Mouse (Mus musculus) right cerebral cortex, postnatal 25 days (tissue): ENCODE data around the gene Dclre1b.
"Not testable (repeated sequence)": the region's sequence is repeated elsewhere in the genome, so short reads cannot be mapped to it uniquely, and the experiment has no call there.

Source experiments
- DNase-seq: peaks from one replicate; pipeline ENCODE4 v3.0.0; 2022

Gene Dclre1b

DNA sequence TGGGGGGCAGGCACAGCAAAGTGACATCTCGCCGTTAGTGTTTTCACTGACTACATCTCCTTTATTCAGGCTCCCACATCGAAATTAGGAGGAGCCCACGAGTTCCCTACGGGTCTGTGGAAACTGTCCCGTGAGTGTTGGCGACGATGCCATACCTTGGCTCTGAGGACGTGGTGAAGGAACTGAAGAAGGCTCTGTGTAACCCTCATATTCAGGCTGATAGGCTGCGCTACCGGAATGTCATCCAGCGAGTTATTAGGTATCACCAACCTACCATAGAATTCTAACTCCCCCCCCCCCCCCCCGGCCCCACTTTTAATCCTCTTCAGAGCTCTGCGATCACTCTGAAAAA lies 531 bp upstream of the Dclre1b start:
- no peak for DNase-seq

DNA sequence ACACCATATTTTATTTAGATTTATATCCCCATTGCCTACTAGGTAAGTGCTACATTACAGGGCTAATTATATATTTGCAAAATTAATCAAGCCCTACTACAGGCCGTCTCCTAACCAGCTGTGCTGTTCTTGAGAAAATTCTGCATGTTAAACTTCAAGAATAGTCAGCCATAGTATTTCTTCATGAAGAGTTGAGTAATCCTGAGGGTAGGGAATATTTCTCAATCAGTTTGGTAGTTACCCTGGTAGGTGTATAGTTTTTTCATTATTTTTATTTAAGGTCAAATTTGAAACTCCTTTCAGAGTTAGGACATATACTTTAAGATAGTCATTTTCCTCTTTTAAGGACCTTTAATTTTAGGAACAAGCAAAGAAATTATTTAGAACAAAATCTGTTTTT lies 3.6 kb downstream of the Dclre1b start:
- DNase-seq = no peak

DNA sequence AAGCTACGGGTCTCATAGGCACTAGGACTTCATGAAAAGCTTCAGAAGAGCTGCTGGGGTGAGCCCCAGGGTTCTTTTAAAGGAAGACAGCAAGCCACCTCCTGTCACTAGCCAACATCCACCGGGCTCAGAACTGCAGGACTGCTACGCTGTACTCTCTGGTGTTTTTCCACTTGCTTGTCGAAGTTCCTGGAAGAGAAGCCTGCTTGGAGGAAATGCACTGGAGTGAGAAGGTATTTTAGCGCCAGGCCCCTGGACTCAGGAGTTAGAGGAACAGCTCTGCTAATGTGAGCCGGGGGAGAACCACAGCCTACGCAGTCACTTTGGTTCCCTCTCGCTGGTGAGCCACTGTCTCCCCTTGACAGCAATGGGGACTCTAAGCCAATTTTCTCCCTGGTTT lies 6.4 kb downstream of the Dclre1b start:
- DNase-seq = no peak

DNA sequence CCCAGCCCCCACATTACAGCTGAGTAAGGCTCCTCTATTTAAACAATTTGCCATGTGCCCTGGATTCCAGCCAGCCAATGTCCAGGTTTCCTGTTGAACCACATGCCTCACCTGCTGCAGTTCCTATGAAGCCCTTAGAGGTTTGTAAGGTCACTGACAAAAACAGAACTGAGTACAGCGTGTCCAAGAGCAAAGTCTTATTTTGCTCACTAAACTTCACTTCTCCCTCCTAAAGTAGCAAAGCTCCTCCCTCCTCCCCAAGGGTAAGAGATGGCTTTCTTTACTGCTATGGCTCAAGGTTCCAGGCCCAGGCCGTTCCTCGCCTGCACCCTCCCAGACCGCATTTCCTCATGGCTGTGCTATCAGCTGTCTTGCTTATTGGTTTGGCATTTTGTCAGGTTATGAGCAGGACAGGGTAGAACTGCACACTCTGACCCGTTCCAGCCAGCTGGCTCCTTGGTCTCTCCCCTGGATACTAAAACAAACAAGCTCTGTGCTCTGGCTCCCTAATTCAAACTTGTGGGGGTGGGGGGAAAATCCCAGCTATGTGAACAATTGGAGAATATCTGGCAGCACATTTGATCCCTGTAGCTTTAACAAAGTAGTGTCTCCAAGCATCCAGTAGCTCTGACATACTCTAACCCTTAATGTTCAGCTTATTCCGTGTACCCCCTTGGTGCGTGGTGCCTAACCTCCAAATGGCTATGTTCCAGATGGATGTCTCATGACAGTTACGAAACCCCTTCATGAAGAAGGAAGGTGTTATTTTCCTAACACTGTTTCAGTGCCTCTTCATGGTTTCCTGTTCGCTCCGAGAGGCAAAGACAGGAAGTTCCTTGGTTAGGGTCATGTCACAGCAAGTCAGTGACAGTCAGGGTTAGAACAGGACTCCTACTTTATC lies 7.4 kb downstream of the Dclre1b start:
- DNase-seq = peak; percentile 28

DNA sequence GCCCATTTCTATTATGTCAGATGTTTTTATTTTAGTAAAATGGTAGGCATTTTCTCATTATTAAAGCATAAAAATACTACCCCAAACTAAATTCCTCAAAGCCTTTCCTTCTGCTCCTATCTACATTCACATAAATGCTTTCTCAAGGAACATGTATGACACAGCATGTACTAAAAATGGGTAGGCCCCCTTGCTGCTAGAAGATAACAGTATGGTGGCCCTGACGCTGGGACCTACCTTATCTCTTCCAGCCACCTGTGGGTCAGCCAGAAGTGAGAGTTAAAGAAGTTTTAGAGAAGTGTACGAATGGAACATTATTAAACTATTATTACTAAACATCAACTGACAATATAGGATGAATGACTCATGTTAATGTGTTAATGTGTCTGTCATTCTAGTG lies 9.7 kb downstream of the Dclre1b start:
- no peak for DNase-seq

DNA sequence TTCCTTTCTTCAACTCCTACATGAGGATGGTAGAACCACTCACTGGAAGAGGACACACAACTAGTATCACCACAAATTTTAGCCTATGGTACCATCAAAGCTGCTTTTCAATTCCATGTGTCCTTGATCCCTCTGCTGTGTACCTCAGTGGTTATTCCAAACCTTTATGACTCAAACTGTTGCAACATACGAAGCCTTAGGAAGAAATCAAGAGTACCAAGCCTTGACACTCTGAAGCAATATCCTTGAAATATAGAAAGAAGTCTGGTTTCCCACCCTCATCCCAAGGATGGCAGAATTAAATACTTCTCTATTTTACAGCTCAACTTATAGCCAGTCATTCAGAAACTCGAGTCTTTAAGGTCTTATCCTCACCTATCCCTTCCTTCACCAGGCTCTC lies 12.9 kb downstream of the Dclre1b start:
- DNase-seq = no peak

DNA sequence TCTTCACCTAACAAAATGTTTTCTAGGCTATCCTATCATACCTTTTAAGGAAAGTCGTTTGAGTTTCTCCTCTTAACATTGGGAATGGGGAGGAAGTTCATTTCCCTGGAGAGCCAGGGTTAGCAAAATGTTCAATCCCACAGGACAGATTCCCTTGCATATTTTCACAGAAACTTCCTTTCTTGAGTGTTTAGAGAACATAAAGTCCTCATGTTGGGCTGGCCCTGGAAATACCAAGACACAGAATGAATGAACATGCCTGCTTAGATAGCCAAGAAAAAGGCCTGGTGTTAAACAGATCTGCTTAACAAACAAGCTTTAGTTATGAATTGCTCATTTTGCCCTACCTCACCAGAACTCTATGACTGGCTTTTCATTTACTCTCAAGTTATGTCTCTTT lies 16.7 kb downstream of the Dclre1b start:
- DNase-seq = no peak

DNA sequence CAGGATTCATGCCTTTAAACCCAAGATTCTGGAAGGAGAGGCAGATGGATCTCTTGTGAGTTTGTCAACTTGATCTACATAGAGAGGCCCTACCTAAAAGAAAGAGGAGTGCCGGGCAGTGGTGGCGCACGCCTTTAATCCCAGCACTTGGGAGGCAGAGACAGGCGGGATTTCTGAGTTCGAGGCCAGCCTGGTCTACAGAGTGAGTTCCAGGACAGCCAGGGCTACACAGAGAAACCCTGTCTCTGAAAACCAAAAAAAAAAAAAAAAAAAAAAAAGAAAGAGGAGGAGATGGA lies 17.2 kb downstream of the Dclre1b start:
- DNase-seq = not testable (repeated sequence)

DNA sequence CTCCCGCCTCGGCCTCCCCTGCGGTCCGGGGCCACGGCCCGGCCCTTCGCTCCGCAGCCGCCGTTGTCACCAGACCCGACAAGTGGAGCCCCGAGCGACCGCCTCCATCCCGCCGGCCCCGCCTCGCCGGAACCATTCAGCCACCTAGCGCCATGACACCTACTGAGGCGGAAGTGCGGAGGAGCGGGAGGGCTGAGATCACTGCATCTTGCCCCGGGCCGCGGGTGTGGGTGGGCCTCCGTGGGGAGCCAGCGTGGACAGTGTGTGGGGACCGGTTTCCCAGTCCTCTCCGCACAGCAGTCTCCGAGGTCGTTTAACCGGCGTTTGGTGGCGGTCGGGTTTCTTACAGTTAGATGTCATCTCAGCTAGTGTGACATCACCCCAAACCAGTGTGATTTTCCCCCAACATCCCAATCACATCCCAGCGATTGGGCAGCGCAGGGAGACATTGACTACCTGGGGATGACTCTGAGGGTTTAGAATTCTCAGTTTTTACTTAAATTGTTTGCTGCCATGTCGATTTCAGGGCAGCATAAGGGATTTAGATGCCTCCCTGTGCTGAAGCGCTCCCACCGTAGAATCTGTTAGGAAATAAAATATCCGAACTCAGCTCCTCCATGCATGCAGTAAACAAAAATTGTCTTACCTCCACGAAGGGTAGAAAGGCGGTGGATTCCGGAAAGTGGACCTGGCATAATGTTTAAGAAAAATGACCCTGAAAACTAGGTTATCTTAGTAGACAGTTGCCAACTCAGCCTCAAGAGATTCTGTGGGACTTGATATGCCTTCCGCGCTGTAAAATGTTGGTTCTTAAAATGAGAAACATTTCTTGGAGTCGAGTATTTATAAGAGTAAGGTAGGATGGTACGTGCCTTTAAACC lies 17.8 kb downstream of the Dclre1b start, which contains the start of gene Hipk1:
Hipk1 (minus strand) TSS at position 334 of the 881 bp plus-strand sequence.
- peak; percentile 95 for DNase-seq

DNA sequence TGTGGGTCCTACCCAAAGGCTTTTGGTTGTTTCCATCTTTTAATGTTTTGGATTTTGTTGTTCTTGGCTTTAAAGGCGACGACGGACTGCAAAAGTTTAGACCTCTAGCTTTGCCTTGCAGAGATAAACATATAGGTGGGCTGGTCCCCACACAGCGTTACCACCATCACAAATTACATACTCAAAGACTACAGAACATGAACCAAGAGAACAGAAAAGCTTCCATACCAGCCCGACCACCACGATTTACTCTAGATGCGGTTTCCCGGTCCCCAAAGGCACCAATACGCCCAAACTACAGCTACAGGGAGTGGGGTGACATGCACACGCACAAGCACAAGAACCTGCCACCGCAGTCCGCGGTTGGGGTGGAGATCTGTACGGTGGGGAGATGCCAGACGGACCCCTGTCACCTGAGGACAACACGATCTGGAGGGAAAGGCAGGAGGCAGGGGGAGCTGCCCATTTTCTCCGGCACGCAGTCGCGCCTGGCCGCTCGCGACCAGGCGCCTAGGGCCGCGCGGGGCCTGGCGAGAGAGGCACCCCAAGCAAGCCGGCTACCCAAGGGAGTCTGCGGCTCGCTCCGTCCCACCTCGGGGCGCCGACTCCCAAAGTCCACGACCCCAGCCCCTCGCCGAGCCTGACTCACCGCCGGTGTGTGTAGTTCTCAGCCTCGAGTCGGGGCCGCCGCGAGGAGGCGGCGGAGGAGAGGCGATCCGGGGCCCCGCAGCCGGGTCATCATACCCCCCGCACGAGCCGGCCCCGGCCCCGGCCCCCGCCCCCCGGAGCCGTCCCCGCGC lies 18.7 kb downstream of the Dclre1b start:
- no peak for DNase-seq

DNA sequence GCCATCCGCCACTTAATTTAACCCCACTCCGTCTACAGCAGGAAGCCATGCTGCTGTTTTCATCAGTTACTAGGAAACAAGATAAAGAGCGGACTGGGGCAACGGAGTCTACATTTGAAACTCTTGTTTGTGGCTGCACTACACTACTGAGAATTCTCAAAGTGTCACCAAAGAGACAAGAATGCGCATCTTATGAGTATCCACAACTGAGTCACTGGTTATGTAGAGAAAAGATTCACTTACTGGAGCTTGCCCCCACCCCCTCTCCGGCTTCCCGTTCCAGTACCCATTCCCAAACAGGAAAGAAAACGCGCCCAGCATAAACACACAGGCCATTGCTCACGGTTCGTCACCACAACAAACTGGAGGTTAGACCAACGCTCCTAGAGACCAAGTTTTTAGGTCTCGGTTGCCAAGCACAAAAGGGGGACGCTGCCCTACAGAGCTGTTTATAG lies 19.3 kb downstream of the Dclre1b start:
- peak; percentile 22 for DNase-seq

DNA sequence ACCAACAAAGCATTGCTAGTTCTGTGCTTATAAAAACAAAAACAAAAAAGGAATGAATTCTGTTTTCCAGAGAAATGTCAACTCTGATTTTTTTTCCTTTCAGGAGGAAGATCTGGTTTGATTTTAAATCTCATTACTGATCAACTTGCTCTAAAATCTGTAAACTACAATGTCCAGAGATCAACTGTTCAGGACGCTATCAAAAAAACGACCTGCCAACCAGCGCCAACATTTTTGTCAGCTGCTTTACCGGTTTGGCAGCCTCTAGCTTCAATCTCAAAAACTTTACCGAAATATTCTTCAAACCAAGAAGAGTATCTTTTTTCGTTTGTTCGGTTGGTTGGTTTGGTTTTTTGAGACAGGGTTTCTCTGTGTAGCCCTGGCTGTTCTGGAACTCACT lies 20.1 kb downstream of the Dclre1b start:
- no peak for DNase-seq

DNA sequence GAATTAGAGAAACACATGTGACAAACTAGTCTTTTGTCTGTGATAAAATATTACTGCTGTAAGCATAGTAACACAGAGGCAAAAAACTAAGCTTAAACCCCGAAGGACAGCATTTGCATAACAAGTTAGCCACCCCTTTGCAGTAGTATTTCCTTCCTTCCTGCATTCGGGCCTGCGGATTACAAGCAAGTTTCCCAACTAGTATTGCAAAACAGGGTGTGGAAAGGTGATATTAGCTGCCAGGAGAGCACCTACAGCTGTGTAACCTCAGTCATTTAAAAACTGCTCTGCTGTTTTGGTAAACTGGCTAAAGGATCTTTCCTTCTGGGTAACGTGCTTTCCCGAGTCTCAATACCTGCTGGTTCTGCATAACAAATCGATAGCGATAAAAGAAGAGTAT lies 22.0 kb downstream of the Dclre1b start:
- DNase-seq = no peak

DNA sequence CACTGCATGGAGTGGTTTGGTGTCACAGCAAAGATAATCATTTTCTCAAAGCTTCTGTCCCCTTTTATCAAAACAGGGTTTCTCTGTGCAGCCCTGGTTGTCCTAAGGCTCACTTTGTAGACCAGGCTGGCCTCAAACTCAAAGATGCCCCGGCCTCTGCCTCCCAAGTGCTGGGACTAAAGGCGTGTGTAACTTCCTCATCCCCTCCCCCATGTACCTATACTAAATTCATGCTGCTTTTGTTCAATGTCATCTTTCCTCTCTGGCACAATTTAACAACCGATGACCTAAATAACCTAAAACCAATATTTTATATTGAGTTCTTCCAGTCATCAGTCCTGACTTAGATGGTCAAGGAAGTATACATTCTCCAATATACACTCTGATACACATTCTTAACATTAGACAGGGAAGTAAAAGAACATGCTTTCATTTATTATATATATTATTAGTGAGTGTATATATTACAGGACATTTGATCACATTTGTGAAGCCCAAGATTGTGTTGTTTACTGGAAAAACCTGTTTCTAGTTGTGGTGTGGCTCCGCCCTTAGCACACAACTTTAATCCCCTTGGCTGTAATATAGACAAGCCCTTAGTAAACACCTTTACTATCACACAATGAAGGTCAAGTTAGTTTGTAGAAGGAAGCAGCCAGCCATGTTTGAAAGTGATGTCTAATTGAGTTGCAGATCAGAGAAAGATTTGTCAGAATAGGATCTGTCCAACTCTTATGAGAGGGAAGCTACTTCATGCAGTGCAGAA lies 26.2 kb downstream of the Dclre1b start:
- DNase-seq = no peak

DNA sequence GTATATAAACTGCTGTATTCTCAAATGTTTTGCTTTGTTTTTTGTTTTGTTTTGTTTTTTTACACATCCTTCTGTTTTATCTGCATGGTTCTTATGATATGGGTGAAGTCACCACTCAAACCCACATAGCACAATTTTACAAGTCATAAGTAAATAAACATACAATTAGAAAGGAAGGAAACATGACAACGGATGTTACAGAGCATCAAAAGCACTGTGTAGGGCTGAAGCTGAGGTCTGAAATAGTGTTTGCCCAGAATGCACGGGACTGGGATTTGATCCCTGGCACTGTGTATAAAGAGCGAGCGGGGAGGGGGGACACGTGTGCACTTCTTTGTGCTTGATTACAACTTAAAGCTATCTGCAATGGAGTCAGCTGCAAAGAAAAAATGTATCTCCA lies 28.5 kb downstream of the Dclre1b start:
- no peak for DNase-seq

DNA sequence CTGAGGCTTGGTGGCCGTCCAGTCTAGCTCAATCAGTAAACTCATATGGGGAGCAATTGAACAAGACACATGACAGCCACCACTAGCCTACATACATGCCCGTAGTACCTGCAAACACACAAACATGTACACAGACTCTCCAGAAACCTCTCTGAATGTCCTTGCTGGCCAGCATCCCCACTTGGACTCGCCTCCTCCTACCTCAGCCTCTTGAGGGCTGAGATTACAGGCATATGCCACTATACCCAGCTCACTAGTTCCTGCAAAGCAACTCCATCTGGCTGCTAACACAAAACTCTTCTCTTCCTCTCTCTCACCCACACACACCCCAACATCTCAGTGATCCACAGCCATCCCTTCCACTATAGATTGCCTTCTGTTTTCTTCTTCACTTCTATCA lies 29.0 kb downstream of the Dclre1b start:
- DNase-seq = no peak

DNA sequence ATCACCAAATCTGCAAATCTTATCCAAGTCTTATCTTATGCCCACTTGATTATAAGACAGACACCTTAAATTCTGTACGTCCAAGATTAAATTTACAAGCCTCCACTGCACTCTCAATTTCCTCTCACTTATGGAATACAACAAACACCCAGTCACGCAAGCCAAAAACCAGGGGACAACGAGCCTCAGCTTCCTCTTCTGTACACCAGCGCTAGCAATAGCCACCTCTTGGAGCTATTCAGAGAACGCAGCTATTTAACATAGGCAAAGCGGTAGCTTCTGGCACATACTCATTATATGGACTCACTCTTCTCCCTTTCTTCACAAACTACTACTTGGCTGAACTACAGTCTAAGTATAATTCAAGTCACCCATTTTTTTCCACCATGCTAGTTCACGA lies 30.1 kb downstream of the Dclre1b start:
- DNase-seq = no peak

DNA sequence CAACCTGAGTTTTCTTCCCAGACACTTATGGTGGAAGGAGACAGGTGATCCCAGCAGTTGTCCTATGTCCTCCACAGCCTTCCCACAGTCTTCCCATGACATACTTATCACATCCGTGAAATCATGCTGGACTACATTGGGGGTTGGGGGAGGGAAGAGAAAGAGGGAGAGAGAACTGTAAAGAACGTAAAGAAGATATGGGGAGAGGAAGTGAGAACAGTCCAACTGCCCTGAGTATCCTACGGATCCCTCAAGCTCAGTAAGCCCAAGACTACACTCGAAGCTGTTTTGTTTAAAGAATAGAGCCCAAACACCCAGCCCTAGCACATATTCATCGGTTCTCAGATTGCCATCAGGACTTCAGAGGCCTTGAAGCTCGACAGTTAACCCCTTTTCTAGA lies 30.6 kb downstream of the Dclre1b start:
- DNase-seq = no peak

DNA sequence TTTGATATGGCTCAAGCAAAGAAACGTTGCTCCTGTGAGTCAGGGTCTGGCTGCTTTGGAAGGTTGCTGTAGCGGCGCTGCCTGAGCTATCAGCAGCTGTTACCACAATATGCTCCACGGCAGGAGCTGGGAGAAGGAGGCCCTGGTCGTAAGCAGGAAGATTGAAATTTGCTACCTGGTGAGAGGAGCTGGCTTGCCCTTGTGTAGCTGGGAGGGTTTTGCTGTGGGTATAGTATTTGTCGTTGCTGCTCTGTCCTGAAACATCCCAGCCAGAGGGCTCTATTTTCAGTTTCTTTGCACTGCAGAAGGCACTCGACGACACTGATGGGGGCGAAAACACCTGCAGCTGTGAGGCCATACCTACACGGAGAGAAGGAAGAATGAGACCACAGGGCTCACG lies 31.3 kb downstream of the Dclre1b start:
- peak; percentile 20 for DNase-seq

DNA sequence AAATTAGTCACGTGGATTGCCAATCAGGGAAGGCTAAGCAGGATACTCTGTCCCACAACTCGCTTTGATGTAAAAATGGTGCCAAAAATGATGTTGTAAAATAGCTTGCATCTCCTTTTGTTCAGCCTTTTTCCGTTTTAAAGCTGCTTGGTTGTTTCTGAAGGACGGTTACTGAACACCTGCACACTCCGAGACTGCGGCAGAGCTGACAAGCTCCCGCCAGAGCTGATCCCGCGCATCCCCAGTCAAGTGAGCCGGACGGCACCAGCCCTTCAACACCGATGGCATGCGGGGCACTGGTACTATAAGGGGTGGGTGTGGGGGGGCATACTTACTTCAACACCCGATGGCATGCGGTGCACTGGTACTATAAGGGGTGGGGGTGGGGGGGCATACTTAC lies 35.2 kb downstream of the Dclre1b start:
- DNase-seq = no peak

DNA sequence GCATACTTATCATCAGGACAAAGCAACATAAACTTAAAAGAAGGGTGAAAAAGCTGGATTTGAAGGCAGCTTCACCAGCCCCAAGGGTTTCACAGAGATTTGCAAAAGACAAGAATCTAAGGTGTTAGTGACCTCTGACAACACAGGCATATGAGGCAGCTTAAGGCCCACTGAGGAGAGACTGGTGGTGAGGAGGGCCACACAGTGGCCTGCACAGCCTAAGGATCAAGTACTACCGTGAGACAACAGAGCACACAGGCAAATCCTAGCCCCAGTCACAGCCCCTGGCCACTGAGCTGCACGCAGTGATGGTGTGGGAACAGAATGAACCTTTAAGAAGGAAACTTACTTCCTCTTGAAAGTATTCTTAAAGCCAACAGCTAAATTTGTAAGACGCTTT lies 35.7 kb downstream of the Dclre1b start:
- DNase-seq = no peak

DNA sequence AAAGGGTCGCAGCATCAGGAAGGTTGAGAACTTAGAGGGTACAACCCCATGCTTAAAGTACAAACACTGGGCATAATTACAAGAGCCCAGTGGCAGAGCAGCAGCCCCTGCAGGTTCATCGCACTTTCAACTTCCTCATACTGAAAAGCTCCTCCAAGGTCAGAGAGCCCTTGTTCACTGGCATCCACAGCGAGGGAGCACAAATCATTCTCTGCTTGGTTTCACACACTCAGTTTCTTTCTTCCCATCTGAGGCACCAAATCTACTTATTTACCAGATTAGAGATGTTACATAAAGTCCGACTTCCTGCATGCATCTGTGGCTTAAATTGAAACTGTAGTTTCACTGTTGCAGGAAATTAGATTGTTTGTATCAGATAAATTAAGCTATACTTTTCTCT lies 36.4 kb downstream of the Dclre1b start:
- no peak for DNase-seq
